Mouse (Mus musculus): Measurements from ENCODE around the gene Ifi203. TPM values are rescaled to one million over a fixed set of nuclear protein-coding genes. Genes with fewer than 3 reads are reported as not detected.
"Not testable (repeated sequence)": the region's sequence is repeated elsewhere in the genome, so short reads cannot be mapped to it uniquely, and the experiment has no call there.

Gene Ifi203
- polyA plus RNA-seq, 1 experiment from 2014 or later, result 0.78 TPM

DNA sequence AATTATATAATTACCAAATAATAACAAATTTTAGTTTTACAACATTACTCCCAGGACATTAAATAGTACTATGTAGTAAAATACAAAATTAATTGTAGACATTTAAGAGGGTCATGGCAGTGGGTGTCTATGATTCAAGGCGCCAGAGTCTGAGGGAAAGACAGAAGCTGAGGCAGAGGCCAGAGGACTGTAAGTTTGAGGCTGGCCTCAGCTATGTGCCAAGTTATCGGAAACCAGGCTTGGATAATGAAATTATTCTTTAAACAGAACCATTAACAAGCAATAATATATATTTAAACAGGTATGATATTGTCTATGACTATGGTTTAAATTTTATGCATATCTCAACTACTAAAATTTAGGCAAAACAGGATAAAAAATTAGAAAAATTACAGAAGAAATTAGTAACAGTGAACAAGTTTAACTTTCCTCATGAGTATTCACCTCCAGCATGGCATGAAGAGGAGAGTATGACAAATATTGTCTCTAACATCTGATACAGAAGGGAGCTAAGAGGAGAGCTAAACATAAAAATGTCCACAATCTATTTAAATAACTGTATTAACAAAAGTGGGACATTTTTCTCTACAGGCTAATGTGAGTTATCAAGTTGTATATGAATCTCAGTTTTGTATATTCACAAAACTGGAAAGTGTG, 30.5 kb downstream of the Ifi203 start:
- Histone ChIP-seq H3K4me3 (ENCODE audit: low read depth, low read length) (no peak overlapping the region), H3K4me2 (no peak overlapping the region), H3K36me3 (ENCODE audit: control insufficient read depth, insufficient read depth, low read length) (no peaks in the 10 kb centered on the region), H3K9ac (ENCODE audit: low read depth, low read length) (no peak overlapping the region), H3K27me3 (replicated peaks; ENCODE audit: control insufficient read depth, insufficient read depth, low read length) (no peaks in the 10 kb centered on the region), H3K27ac (ENCODE audit: low read depth, low read length) (no peak overlapping the region), H3K4me1 (replicated peaks; ENCODE audit: control insufficient read depth, insufficient read depth, low read length) (no peaks in the 10 kb centered on the region), H3K9me3 (ENCODE audit: control insufficient read depth, low read length) (no peaks in the 10 kb centered on the region)
- no peak for DNase-seq (ENCODE audit: low spot score)
- no peak for ATAC-seq (replicated peaks; ENCODE audit: low FRiP score)
- 86% methylated on average over 2 of the region's 2 CpGs for WGBS

DNA sequence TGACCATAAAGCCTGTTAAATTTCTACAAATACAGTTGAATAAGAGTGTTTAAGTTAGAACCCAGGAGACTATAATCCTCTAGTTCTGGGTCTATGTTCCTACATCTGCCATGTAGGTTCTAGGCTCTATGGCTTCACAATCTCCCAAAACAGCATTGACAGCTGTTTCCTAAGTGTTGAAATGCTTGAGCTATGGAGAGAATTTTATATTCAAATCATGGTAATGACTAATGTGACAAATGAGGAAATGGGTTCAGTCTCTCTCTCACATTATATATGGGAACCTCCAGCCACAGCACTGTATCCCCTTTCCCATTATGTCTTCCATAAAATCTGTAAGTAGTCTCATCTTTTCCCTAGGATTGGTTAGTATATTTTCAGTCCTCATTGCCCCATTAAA, 34.1 kb downstream of the Ifi203 start:
- not testable (repeated sequence) for DNase-seq (ENCODE audit: low spot score); H3K27ac ChIP-seq (ENCODE audit: low read depth, low read length); H3K9ac ChIP-seq (ENCODE audit: low read depth, low read length); H3K27me3 ChIP-seq (replicated peaks; ENCODE audit: control insufficient read depth, insufficient read depth, low read length); H3K4me3 ChIP-seq (ENCODE audit: low read depth, low read length); H3K9me3 ChIP-seq (ENCODE audit: control insufficient read depth, low read length); H3K4me2 ChIP-seq; H3K36me3 ChIP-seq (ENCODE audit: control insufficient read depth, insufficient read depth, low read length); ATAC-seq (replicated peaks; ENCODE audit: low FRiP score); H3K4me1 ChIP-seq (replicated peaks; ENCODE audit: control insufficient read depth, insufficient read depth, low read length)

DNA sequence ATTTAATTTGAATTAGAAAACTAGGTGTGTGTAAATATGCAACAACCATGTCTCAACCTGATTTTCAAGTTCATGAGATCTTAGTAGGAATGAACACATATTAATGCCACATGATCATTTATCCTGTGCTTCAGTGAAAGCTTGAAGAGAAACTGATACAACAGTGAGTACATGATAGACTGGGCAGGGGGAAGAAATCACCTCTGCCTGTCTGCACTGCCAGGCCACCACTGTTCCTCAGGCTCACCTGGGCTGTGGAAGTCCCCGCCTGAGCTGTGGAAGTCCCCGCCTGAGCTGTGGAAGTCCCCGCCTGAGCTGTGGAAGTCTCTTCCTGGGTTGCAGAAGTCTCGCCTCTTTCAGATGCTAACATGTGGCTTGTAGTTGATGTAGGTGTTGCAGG, 36.6 kb downstream of the Ifi203 start:
- H3K9me3 ChIP-seq (ENCODE audit: control insufficient read depth, low read length); H3K36me3 ChIP-seq (ENCODE audit: control insufficient read depth, insufficient read depth, low read length); H3K27me3 ChIP-seq (replicated peaks; ENCODE audit: control insufficient read depth, insufficient read depth, low read length); H3K4me2 ChIP-seq; H3K27ac ChIP-seq (ENCODE audit: low read depth, low read length); H3K9ac ChIP-seq (ENCODE audit: low read depth, low read length); DNase-seq (ENCODE audit: low spot score); H3K4me1 ChIP-seq (replicated peaks; ENCODE audit: control insufficient read depth, insufficient read depth, low read length); H3K4me3 ChIP-seq (ENCODE audit: low read depth, low read length); ATAC-seq (replicated peaks; ENCODE audit: low FRiP score): not testable (repeated sequence)
- 83% methylated on average over 3 of the region's 4 CpGs for WGBS

DNA sequence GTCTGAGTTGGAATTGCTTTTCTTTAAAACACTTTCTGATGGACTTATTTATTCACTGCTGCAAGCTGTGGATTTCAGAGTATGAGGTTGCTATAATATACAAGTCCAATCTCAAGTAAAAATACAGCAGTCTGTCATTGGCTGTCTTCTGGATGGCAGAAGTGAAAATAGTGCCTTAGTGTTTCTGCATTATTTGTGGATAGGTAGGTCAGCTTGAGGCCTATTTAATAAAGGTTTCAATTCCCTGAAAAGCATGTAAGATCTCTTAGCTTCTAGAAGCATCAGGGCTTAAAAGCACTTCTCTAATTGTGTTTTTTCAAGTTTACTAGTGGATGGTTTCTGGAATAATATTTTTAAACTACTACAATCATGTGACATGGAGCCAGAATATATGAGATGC, 52.7 kb downstream of the Ifi203 start:
- not testable (repeated sequence) for H3K4me2 ChIP-seq; H3K9me3 ChIP-seq (ENCODE audit: control insufficient read depth, low read length); H3K36me3 ChIP-seq (ENCODE audit: control insufficient read depth, insufficient read depth, low read length); H3K27me3 ChIP-seq (replicated peaks; ENCODE audit: control insufficient read depth, insufficient read depth, low read length); H3K4me3 ChIP-seq (ENCODE audit: low read depth, low read length); H3K4me1 ChIP-seq (replicated peaks; ENCODE audit: control insufficient read depth, insufficient read depth, low read length); DNase-seq (ENCODE audit: low spot score); H3K27ac ChIP-seq (ENCODE audit: low read depth, low read length); ATAC-seq (replicated peaks; ENCODE audit: low FRiP score); H3K9ac ChIP-seq (ENCODE audit: low read depth, low read length)

DNA sequence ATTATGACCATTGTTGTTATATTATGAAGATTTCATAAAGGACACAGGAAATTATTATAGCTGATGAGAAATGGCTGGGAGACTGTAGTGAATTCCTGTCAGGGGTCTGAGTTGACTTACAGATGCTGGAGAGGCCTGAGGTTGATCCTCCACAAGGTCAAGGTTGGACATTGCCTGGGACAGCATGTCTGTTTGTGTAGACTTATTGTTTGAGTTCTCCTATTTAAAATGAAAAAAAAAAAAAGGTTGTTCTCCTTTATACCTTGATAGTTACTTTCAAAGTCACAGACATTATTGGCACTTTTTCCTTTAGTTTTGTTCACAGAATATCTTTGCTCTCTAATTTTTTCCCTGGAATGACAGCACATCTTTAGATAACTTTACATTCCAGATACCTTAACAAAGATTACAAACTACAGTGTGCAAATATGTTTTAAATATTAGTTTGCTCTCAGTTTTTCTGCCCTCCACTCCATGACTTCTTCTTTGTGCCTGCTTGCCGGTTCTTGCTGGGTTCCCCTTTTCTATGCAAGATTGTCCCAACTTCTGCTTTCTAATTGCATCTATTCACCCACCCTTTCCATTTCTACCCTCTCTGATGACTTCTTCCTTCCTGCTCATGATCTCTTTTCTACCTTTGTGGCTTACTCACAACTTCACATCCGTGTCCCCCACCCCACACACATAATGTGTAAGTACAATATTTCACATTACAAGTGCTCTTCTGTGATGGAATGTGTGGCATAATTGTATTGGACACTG, 55.3 kb downstream of the Ifi203 start:
- H3K4me3 ChIP-seq (ENCODE audit: low read depth, low read length); DNase-seq (ENCODE audit: low spot score); H3K4me2 ChIP-seq; H3K9ac ChIP-seq (ENCODE audit: low read depth, low read length); H3K4me1 ChIP-seq (replicated peaks; ENCODE audit: control insufficient read depth, insufficient read depth, low read length); H3K27ac ChIP-seq (ENCODE audit: low read depth, low read length); H3K36me3 ChIP-seq (ENCODE audit: control insufficient read depth, insufficient read depth, low read length); H3K27me3 ChIP-seq (replicated peaks; ENCODE audit: control insufficient read depth, insufficient read depth, low read length); ATAC-seq (replicated peaks; ENCODE audit: low FRiP score); H3K9me3 ChIP-seq (ENCODE audit: control insufficient read depth, low read length): not testable (repeated sequence)
- 50% methylated on average over 1 of the region's 2 CpGs for WGBS

DNA sequence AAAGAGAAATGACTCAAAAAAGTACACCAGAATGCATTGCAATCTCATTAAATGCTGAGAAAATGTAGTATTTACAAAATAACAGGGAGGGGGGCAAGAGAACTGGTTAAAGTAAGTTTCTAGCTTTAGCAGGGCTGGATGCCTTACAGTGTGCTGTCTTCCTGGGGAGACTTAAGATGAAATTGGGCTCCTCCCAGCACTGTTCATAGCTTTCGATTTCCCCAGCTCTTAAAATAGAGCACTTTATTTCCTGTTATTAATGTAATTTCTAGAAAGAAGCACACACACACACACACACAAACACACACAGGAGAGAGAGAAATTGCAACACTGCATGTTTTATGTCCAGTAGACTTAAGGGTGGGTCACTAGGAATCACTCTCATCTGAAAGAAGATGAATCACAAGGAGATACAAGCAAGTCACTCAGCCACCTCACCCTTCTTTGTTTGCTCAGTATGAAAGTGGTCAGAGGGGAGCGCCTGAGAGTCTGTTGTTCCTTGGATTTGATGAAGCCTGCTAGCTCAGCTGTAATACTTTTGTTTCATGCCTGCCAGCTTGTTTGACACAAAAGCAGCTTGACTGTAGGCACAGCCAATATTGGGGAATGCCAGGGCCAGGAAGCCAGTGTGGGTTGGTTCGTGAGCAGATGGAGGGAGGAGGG, 62.3 kb downstream of the Ifi203 start:
- not testable (repeated sequence) for ATAC-seq (replicated peaks; ENCODE audit: low FRiP score); H3K27ac ChIP-seq (ENCODE audit: low read depth, low read length); H3K27me3 ChIP-seq (replicated peaks; ENCODE audit: control insufficient read depth, insufficient read depth, low read length); H3K9me3 ChIP-seq (ENCODE audit: control insufficient read depth, low read length); H3K4me2 ChIP-seq; H3K4me1 ChIP-seq (replicated peaks; ENCODE audit: control insufficient read depth, insufficient read depth, low read length); H3K36me3 ChIP-seq (ENCODE audit: control insufficient read depth, insufficient read depth, low read length); H3K4me3 ChIP-seq (ENCODE audit: low read depth, low read length); H3K9ac ChIP-seq (ENCODE audit: low read depth, low read length); DNase-seq (ENCODE audit: low spot score)
- 79% methylated on average over 3 of the region's 3 CpGs for WGBS

DNA sequence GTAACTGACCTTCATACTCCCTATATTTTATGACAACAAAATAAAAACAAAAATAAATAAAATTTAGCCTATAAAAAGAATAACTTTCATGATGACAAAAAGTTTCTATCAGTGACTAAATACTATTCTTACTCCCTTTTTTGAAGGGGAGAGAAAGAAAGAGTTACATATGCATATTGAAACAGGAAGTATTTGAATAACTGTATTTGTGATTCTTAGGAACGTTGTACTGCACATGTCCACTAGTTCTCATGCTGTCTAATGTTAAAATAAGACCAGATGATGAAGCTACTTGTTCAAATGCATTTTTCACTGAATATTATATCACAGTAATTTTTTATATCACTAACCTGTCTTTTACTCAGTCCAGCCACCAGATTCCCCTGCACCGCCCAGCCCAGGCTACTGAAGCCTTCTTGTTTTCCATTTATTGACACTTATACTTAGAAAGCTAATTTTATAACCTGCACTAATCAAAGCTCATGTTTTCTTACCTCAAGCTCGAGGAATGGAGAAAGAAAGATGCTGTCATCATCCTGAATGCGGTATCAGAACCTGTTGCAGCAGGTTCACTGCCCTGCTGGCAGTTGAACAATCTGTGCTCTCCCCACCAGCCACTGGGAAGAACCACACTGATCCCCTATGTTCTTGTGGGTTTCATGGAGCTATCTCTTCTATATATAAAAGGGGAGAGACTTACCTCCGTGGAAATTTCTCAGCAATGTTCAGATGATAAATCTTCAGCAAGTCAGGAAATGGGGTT, 63.1 kb downstream of the Ifi203 start:
- not testable (repeated sequence) for H3K9ac ChIP-seq (ENCODE audit: low read depth, low read length); DNase-seq (ENCODE audit: low spot score); H3K27me3 ChIP-seq (replicated peaks; ENCODE audit: control insufficient read depth, insufficient read depth, low read length); ATAC-seq (replicated peaks; ENCODE audit: low FRiP score); H3K36me3 ChIP-seq (ENCODE audit: control insufficient read depth, insufficient read depth, low read length); H3K27ac ChIP-seq (ENCODE audit: low read depth, low read length); H3K9me3 ChIP-seq (ENCODE audit: control insufficient read depth, low read length); H3K4me3 ChIP-seq (ENCODE audit: low read depth, low read length); H3K4me1 ChIP-seq (replicated peaks; ENCODE audit: control insufficient read depth, insufficient read depth, low read length); H3K4me2 ChIP-seq
- 75% methylated on average over 5 of the region's 5 CpGs for WGBS

DNA sequence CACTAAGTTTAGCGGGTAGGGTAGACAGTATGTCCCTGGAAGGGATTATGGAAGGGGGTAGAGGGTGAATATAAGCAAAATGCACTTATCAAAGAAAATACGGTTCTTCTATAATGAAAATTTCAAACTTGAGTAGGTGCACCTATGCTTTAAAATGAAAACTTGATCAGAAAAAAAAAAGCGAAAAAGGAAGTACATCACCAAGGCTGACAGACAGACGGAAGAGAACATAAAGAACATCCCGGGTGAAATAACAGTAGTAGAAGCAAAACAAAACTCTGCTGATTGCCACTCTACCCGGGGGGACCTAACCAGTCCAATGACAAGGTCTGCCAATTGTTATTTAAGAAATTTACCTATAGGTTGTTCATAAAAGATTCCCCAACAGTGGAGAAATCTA, 64.2 kb downstream of the Ifi203 start:
- not testable (repeated sequence) for H3K4me2 ChIP-seq; H3K9me3 ChIP-seq (ENCODE audit: control insufficient read depth, low read length); H3K4me3 ChIP-seq (ENCODE audit: low read depth, low read length); H3K9ac ChIP-seq (ENCODE audit: low read depth, low read length); ATAC-seq (replicated peaks; ENCODE audit: low FRiP score); DNase-seq (ENCODE audit: low spot score); H3K36me3 ChIP-seq (ENCODE audit: control insufficient read depth, insufficient read depth, low read length); H3K4me1 ChIP-seq (replicated peaks; ENCODE audit: control insufficient read depth, insufficient read depth, low read length); H3K27ac ChIP-seq (ENCODE audit: low read depth, low read length); H3K27me3 ChIP-seq (replicated peaks; ENCODE audit: control insufficient read depth, insufficient read depth, low read length)
- WGBS, result 81% methylated on average over 6 of the region's 6 CpGs

All from liver, embryonic 11.5 days (tissue).